Mouse (Mus musculus): ENCODE results near the gene Hoxd4.

DNA sequence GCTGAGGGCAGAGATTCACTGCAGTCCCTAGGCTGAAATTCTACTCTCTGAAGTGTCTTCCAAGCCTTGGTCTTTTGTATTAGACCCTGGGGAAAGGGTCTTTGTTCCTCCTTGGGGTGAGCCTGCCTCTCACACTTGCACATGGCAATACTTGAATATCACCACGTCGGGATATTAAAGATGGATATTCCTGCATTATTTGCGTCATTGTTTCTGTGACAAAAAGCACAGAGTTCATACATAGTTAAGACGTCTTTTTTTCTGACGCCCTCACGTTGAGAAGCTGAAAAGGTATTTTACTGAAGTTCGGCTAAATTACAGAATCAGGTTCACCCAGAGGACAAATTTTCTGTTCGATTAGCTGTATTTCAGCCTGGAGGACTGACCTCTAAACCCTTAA, 18.6 kb downstream of the Hoxd4 start:
- TF ChIP-seq CTCF (IDR thresholded peaks at IDR 0.05; ENCODE audit: borderline replicate concordance, insufficient read depth, low read length) (no peak), POLR2A (IDR thresholded peaks at IDR 0.05; ENCODE audit: low read depth, low read length) (no peak)
